In the genomic region with DNA sequence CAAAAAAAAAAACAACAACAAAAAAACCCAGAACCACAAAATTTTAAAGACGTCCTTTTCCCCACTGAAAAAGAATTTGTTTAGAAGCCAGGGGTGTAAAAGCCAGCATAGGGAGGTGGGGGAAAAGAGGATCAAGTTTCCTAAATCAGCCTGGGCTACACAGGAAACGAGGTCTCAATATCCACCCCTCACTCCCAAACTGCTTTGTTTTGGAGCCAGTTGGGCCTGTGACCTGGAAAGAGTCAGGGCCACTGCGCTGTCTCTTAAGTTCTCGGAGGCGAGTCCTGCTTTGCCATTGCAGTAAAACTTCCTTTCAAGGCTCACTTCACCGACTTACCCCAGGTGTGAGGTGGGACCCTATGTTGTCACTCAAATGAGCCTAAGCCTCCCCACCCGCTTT, we compare ENCODE assay signal across 15 mouse cellular contexts. TPM values are rescaled to one million over a fixed set of nuclear protein-coding genes. Genes with fewer than 3 reads are reported as not detected.
DNase-seq lines count a peak whose midpoint lies in the region; ATAC-seq and TF ChIP-seq lines count a peak whose summit lies in the region.
"Had no signal": no experiment of that assay in that cellular context is flagged by ENCODE, and none has a peak within 500 bp of the region (broad histone marks: within the 10 kb centered on the region; RNA-seq: fewer than 3 reads in every experiment).

No protein-coding gene starts in this region.

- no peak overlapping the region for H3ac ChIP-seq in myocyte (ENCODE audit: control insufficient read depth, insufficient read length)

- no peaks in the 10 kb centered on the region for H3K9me3 ChIP-seq in heart, embryonic 14.5 days (ENCODE audit: control insufficient read depth, low read length)
- no peaks in the 10 kb centered on the region for H3K9me3 ChIP-seq in megakaryocyte, embryonic 14.5 days
- H3K9me3 ChIP-seq in embryonic facial prominence, embryonic 12.5 days, result no peaks in the 10 kb centered on the region
- H3K9me3 ChIP-seq: forebrain, embryonic 12.5 days; midbrain, embryonic 12.5 days; neural tube, embryonic 15.5 days had no signal

- H3K27ac ChIP-seq in heart, embryonic 14.5 days (replicated peaks in 1 of 2; ENCODE audit: control insufficient read depth in 1 of 2, insufficient read depth in 1 of 2, low read depth in 2 of 2, low read length in 2 of 2), result no peak overlapping the region
- no peak overlapping the region for H3K27ac ChIP-seq in embryonic facial prominence, embryonic 12.5 days
- H3K27ac ChIP-seq: forebrain, embryonic 12.5 days; hindbrain, postnatal 0 days; midbrain, embryonic 12.5 days had no signal

- H3K4me1 ChIP-seq in heart, embryonic 14.5 days (ENCODE audit: control insufficient read depth in 2 of 2, insufficient read depth in 2 of 2, low read length in 2 of 2), result peaks cover 3 to 5% of the 10 kb centered on the region in 2 experiments; a peak in 2 of 4 replicates
- peaks cover 63% of the 10 kb centered on the region for H3K4me1 ChIP-seq in megakaryocyte, embryonic 14.5 days
- peaks cover 11% of the 10 kb centered on the region; the same call in 1 of the 2 replicates for H3K4me1 ChIP-seq in embryonic facial prominence, embryonic 12.5 days

- peak overlapping the region; percentile 90; the same call in 1 of the 2 replicates for H3K4me2 ChIP-seq in heart, embryonic 14.5 days (ENCODE audit: low read length)
- peak overlapping the region; percentile 13; the same call in 1 of the 2 replicates for H3K4me2 ChIP-seq in embryonic facial prominence, embryonic 12.5 days (replicated peaks)
- H3K4me2 ChIP-seq in myocyte (ENCODE audit: low read depth), result peak overlapping the region; percentile 75

- no peaks in the 10 kb centered on the region for H3K27me3 ChIP-seq in heart, embryonic 14.5 days (ENCODE audit: control insufficient read depth, insufficient read depth, low read length)
- H3K27me3 ChIP-seq in megakaryocyte, embryonic 14.5 days (replicated peaks), result no peaks in the 10 kb centered on the region
- no peaks in the 10 kb centered on the region for H3K27me3 ChIP-seq in embryonic facial prominence, embryonic 12.5 days
- H3K27me3 ChIP-seq in myocyte (ENCODE audit: control insufficient read depth, insufficient read depth, insufficient read length), result no peaks in the 10 kb centered on the region
- H3K27me3 ChIP-seq: forebrain, embryonic 12.5 days; midbrain, embryonic 12.5 days; neural tube, embryonic 15.5 days had no signal

- DNase-seq in heart, adult 11 months, result no peak
- DNase-seq in frontal cortex, postnatal 14 days (ENCODE audit: low spot score in 2 of 2), result no peak
- DNase-seq: adrenal gland, postnatal 25 days; gastrocnemius, postnatal 36 days; lung, adult 2 months; thymus, adult 18-20 months had no signal

- WGBS in heart, embryonic 14.5 days, result 61% methylated on average over 7 of the region's 7 CpGs
- 23% methylated on average over 7 of the region's 7 CpGs for WGBS in embryonic facial prominence, embryonic 12.5 days

- H3K4me3 ChIP-seq in heart, embryonic 14.5 days (ENCODE audit: control insufficient read depth in 1 of 2, insufficient read depth in 1 of 2, low read depth in 1 of 2, low read length in 2 of 2), result no peak overlapping the region
- peak overlapping the region; percentile 82 for H3K4me3 ChIP-seq in megakaryocyte, embryonic 14.5 days (replicated peaks)
- H3K4me3 ChIP-seq in embryonic facial prominence, embryonic 12.5 days, result no peak overlapping the region
- peak overlapping the region; percentile 45 for H3K4me3 ChIP-seq in myocyte
- H3K4me3 ChIP-seq: forebrain, embryonic 12.5 days; neural tube, embryonic 15.5 days had no signal

- no peak overlapping the region for H3K9ac ChIP-seq in heart, embryonic 14.5 days (ENCODE audit: low read length)
- no peak overlapping the region; the same call in 1 of the 2 replicates for H3K9ac ChIP-seq in embryonic facial prominence, embryonic 12.5 days
- H3K9ac ChIP-seq: forebrain, embryonic 12.5 days; midbrain, embryonic 12.5 days; neural tube, embryonic 15.5 days had no signal

- peaks cover 40% of the 10 kb centered on the region for H3K36me3 ChIP-seq in heart, embryonic 14.5 days (ENCODE audit: control insufficient read depth, insufficient read depth, low read length)
- H3K36me3 ChIP-seq in megakaryocyte, embryonic 14.5 days (replicated peaks; ENCODE audit: low read length), result peaks cover 76% of the 10 kb centered on the region
- H3K36me3 ChIP-seq in embryonic facial prominence, embryonic 12.5 days, result peaks cover 23% of the 10 kb centered on the region
- no peaks in the 10 kb centered on the region for H3K36me3 ChIP-seq in myocyte (ENCODE audit: control insufficient read depth, insufficient read depth)

- no peak for TF ChIP-seq POLR2A in myocyte (IDR thresholded peaks at IDR 0.05; ENCODE audit: insufficient read length, low read depth)

- H3K79me2 ChIP-seq in myocyte (ENCODE audit: control insufficient read depth, insufficient read depth), result no peaks in the 10 kb centered on the region

- ATAC-seq in heart, embryonic 14.5 days (ENCODE audit: insufficient number of reproducible peaks, insufficient read depth, low FRiP score, low read depth), result no peak
- ATAC-seq in megakaryocyte, adult 5-6 weeks (ENCODE audit: poor library complexity, severe bottlenecking), result no peak
- ATAC-seq in embryonic facial prominence, embryonic 12.5 days (ENCODE audit: insufficient number of reproducible peaks, insufficient read depth, low FRiP score, low TSS enrichment), result no peak
- ATAC-seq: hindbrain, postnatal 0 days had no signal

TF ChIP-seq in myocyte, 11 proteins besides CTCF, POLR2A, EP300 and RAD21:
- TF ChIP-seq MYOG (IDR thresholded peaks at IDR 0.05; ENCODE audit: control insufficient read depth in 1 of 3, insufficient read depth in 1 of 3, insufficient read length in 2 of 3, low read depth in 2 of 3) (no peak), REST (IDR thresholded peaks at IDR 0.05; ENCODE audit: insufficient read depth, insufficient read length) (no peak), POLR2AphosphoS2 (IDR thresholded peaks at IDR 0.05; ENCODE audit: insufficient read length, low read depth) (no peak), E2F4 (IDR thresholded peaks at IDR 0.05; ENCODE audit: insufficient read depth) (no peak), SRF (IDR thresholded peaks at IDR 0.05; ENCODE audit: control insufficient read depth, insufficient read length, low read depth) (no peak), MYOD1 (IDR thresholded peaks at IDR 0.05; ENCODE audit: control insufficient read depth in 1 of 3, insufficient read length in 2 of 3, low read depth in 2 of 3) (no peak), MAX (IDR thresholded peaks at IDR 0.05; ENCODE audit: low read depth) (no peak), TCF12 (IDR thresholded peaks at IDR 0.05; ENCODE audit: insufficient read depth, poor library complexity, severe bottlenecking) (no peak), CEBPB (IDR thresholded peaks at IDR 0.05; ENCODE audit: insufficient read depth, poor library complexity, severe bottlenecking) (no peak), TCF3 (IDR thresholded peaks at IDR 0.05; ENCODE audit: insufficient read length, low read depth) (no peak), USF1 (IDR thresholded peaks at IDR 0.05; ENCODE audit: low read depth) (no peak)

RNA-seq across cellular contexts. Expression of gene Fbxo6, which starts 1.7 kb away (rescaled TPM):
- polyA plus RNA-seq in heart, embryonic 14.5 days (2014; fragmentation: Nextera tagmentation; extraction: Ambion mirVana), result 18.5 and 18.8 TPM in 2 replicates
- polyA plus RNA-seq in megakaryocyte, embryonic 14.5 days (2012; ENCODE audit: insufficient read depth, low replicate concordance), result 110 and 123 TPM in 2 replicates
- total RNA-seq in megakaryocyte, adult 5-6 weeks (2015), result 29.3 and 30.8 TPM in 2 replicates
- 13.5 and 16.8 TPM in 2 replicates for total RNA-seq in megakaryocyte, adult 5-6 weeks (2017)
- 10.6 and 10.8 TPM in 2 replicates for polyA plus RNA-seq in embryonic facial prominence, embryonic 12.5 days (2016; fragmentation: Nextera tagmentation; extraction: Ambion mirVana)
- 89.7 TPM for polyA plus RNA-seq in myocyte (2012; fragmentation: generic; extraction: Trizol)

RNA-seq across cellular contexts. Expression of gene Fbxo44, which starts 10.0 kb away (rescaled TPM):
- 28.3 and 31.2 TPM in 2 replicates for polyA plus RNA-seq in heart, embryonic 14.5 days (2014; fragmentation: Nextera tagmentation; extraction: Ambion mirVana)
- polyA plus RNA-seq in megakaryocyte, embryonic 14.5 days (2012; ENCODE audit: insufficient read depth, low replicate concordance), result 3.8 and 7.4 TPM in 2 replicates
- total RNA-seq in megakaryocyte, adult 5-6 weeks (2015), result 0.93 TPM in 1 of 2 replicates, not detected in the other
- total RNA-seq in megakaryocyte, adult 5-6 weeks (2017), result 0.61 and 0.77 TPM in 2 replicates
- polyA plus RNA-seq in embryonic facial prominence, embryonic 12.5 days (2016; fragmentation: Nextera tagmentation; extraction: Ambion mirVana), result 19.7 and 23.6 TPM in 2 replicates
- 3.1 TPM for polyA plus RNA-seq in myocyte (2012; fragmentation: generic; extraction: Trizol)

RNA-seq across cellular contexts. Expression of gene Fbxo2, which starts 10.2 kb away (rescaled TPM):
- polyA plus RNA-seq in heart, embryonic 14.5 days (2014; fragmentation: Nextera tagmentation; extraction: Ambion mirVana), result 0.15 TPM in 1 of 2 replicates, not detected in the other
- polyA plus RNA-seq in megakaryocyte, embryonic 14.5 days (2012; ENCODE audit: insufficient read depth, low replicate concordance), result 60.5 and 134 TPM in 2 replicates
- not detected in 2 replicates for total RNA-seq in megakaryocyte, adult 5-6 weeks (2015)
- not detected in 2 replicates for total RNA-seq in megakaryocyte, adult 5-6 weeks (2017)
- 4.1 and 4.7 TPM in 2 replicates for polyA plus RNA-seq in embryonic facial prominence, embryonic 12.5 days (2016; fragmentation: Nextera tagmentation; extraction: Ambion mirVana)
- 0.85 TPM for polyA plus RNA-seq in myocyte (2012; fragmentation: generic; extraction: Trizol)
- total RNA-seq: gastrocnemius, postnatal 36 days had no signal

RNA-seq across cellular contexts. Expression of gene Draxin, which starts 19.7 kb away (rescaled TPM):
- polyA plus RNA-seq in heart, embryonic 14.5 days (2014; fragmentation: Nextera tagmentation; extraction: Ambion mirVana), result not detected in 2 replicates
- polyA plus RNA-seq in megakaryocyte, embryonic 14.5 days (2012; ENCODE audit: insufficient read depth, low replicate concordance), result 4.1 and 4.9 TPM in 2 replicates
- total RNA-seq in megakaryocyte, adult 5-6 weeks (2015), result not detected in 2 replicates
- total RNA-seq in megakaryocyte, adult 5-6 weeks (2017), result 0.04 TPM in 1 of 2 replicates, not detected in the other
- polyA plus RNA-seq in embryonic facial prominence, embryonic 12.5 days (2016; fragmentation: Nextera tagmentation; extraction: Ambion mirVana), result 1.7 and 1.8 TPM in 2 replicates
- 0.04 TPM for polyA plus RNA-seq in myocyte (2012; fragmentation: generic; extraction: Trizol)

RNA-seq across cellular contexts. Expression of gene Mad2l2, which starts 20.1 kb away (rescaled TPM):
- 40.9 and 42.1 TPM in 2 replicates for polyA plus RNA-seq in heart, embryonic 14.5 days (2014; fragmentation: Nextera tagmentation; extraction: Ambion mirVana)
- polyA plus RNA-seq in megakaryocyte, embryonic 14.5 days (2012; ENCODE audit: insufficient read depth, low replicate concordance), result 26.0 and 35.6 TPM in 2 replicates
- total RNA-seq in megakaryocyte, adult 5-6 weeks (2015), result 21.9 and 25.3 TPM in 2 replicates
- 3.6 and 5.9 TPM in 2 replicates for total RNA-seq in megakaryocyte, adult 5-6 weeks (2017)
- 80.2 and 87.3 TPM in 2 replicates for polyA plus RNA-seq in embryonic facial prominence, embryonic 12.5 days (2016; fragmentation: Nextera tagmentation; extraction: Ambion mirVana)
- 31.0 TPM for polyA plus RNA-seq in myocyte (2012; fragmentation: generic; extraction: Trizol)

Comparison
In these comparisons a context has a peak if more than half of its experiments do, and no peak if none do; other contexts are left out.
1. H3K4me2 ChIP-seq: peak in every context shown above with its lines; median percentile 90 in heart, embryonic 14.5 days; 75 in myocyte; 13 in embryonic facial prominence, embryonic 12.5 days.
2. H3K4me3 ChIP-seq: peak in megakaryocyte, embryonic 14.5 days (single experiment) and myocyte (single experiment); none in heart, embryonic 14.5 days (0 of 2) and embryonic facial prominence, embryonic 12.5 days (single experiment).
3. RNA of gene Fbxo2, which starts 10.2 kb away (polyA plus RNA-seq): 60.5 to 134 TPM in megakaryocyte, embryonic 14.5 days; 4.1 to 4.7 TPM in embryonic facial prominence, embryonic 12.5 days, 0.85 TPM in myocyte (single experiment) and 0.15 TPM in heart, embryonic 14.5 days; every median in the first group is over 10 times any median in the second.